Mouse (Mus musculus): ENCODE measurements around the gene Zic1.

GRCm38 (mm10) chr9:91394211-91394646 is 28.6 kb upstream of the Zic1 start:
- TF ChIP-seq CTCF (IDR thresholded peaks at IDR 0.05; ENCODE audit: low read depth), result no peak
- TF ChIP-seq EP300 (IDR thresholded peaks at IDR 0.05; ENCODE audit: low read depth), result no peak
